Comparison of ENCODE assay signal across 1 mouse cellular context in the genomic region with DNA sequence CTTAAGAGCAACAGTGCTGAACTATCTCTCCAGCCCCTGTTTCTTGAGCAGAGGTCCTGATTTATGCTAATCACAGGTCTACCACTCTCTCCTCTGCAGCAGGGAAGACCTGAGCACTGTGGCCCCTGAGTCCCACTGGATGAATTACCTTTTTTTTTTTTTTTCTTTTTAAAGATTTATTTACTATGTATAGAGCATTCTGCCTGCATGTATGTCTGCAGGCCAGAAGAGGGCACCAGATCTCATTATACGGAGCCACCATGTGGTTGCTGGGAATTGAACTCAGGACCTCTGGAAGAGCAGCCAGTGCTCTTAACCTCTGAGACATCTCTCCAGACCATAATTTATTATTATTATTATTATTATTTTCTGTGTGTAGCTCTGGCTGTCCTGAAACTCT.
TF ChIP-seq lines count a peak whose summit lies in the region.

No protein-coding gene starts in this region.

TF ChIP-seq in CH12.LX, 34 proteins besides CTCF, POLR2A, EP300 and RAD21 (continued from another document):
- TF ChIP-seq MAX (IDR thresholded peaks at IDR 0.05; ENCODE audit: low read length) (0 out of 2 replicates have a peak, but pooled peaks have one; percentile 31), E2F4 (IDR thresholded peaks at IDR 0.05; ENCODE audit: insufficient replicate concordance, low read depth, low read length) (no peak), CHD2 (IDR thresholded peaks at IDR 0.05; ENCODE audit: low read length) (no peak), MEF2A (IDR thresholded peaks at IDR 0.05; ENCODE audit: borderline replicate concordance, low read depth, low read length) (no peak), JUND (conservative IDR thresholded peaks at IDR 0.05; ENCODE audit: low read depth, low read length) (no peak), SMC3 (IDR thresholded peaks at IDR 0.05; ENCODE audit: low read depth, low read length) (peak; percentile 43; the same call in 1 of the 2 replicates), NRF1 (IDR thresholded peaks at IDR 0.05; ENCODE audit: low read depth, low read length) (no peak), SIN3A (IDR thresholded peaks at IDR 0.05; ENCODE audit: low read length) (no peak), USF1 (IDR thresholded peaks at IDR 0.05; ENCODE audit: low read depth, low read length) (no peak), CHD1 (IDR thresholded peaks at IDR 0.05; ENCODE audit: low read depth, low read length) (no peak), JUN (IDR thresholded peaks at IDR 0.05; ENCODE audit: insufficient read depth, low read depth, low read length) (no peak), ZNF384 (IDR thresholded peaks at IDR 0.05; ENCODE audit: low read depth, low read length) (peak; percentile 83), TCF12 (IDR thresholded peaks at IDR 0.05; ENCODE audit: low read depth, low read length) (no peak)
